In genomic region chr9:65552141-65552540, GRCm38 (mm10) we compare ENCODE assay signal across 11 mouse cellular contexts. TPM values are rescaled to one million over a fixed set of nuclear protein-coding genes. Genes with fewer than 3 reads are reported as not detected.
DNase-seq lines count a peak whose midpoint lies in the region; ATAC-seq and TF ChIP-seq lines count a peak whose summit lies in the region.
"Had no signal": no experiment of that assay in that cellular context is flagged by ENCODE, and none has a peak within 500 bp of the region (broad histone marks: within the 10 kb centered on the region; RNA-seq: fewer than 3 reads in every experiment).

No protein-coding gene starts in this region.

- no peak overlapping the region for H3K9ac ChIP-seq in kidney, embryonic 14.5 days (ENCODE audit: low read depth, low read length)

- H3K27ac ChIP-seq in kidney, embryonic 14.5 days (ENCODE audit: low read depth, low read length): peak overlapping the region; percentile 94; the same call in 1 of the 2 replicates
- peak overlapping the region; percentile 77 for H3K27ac ChIP-seq in small intestine, adult 2 months (ENCODE audit: insufficient read depth, low read depth, low read length)

- DNase-seq in layer of hippocampus, adult 9-11 months: peak; percentile 60
- DNase-seq in layer of hippocampus, adult 18-20 months (ENCODE audit: low spot score in 2 of 2): no peak
- peak; percentile 63 to 78 for DNase-seq in adrenal gland, postnatal 36 days
- DNase-seq in embryo, embryonic 9.5 days (ENCODE audit: extremely low spot score): no peak

- H3K27me3 ChIP-seq in kidney, embryonic 14.5 days (ENCODE audit: control insufficient read depth, insufficient read depth, low read length): no peaks in the 10 kb centered on the region
- H3K27me3 ChIP-seq in small intestine, adult 2 months (ENCODE audit: control insufficient read depth, insufficient read depth, low read length): no peaks in the 10 kb centered on the region
- H3K27me3 ChIP-seq: Patski had no signal

- H3K9me3 ChIP-seq in kidney, embryonic 14.5 days (ENCODE audit: control insufficient read depth, low read length): no peaks in the 10 kb centered on the region

- no peak for ATAC-seq in kidney, embryonic 14.5 days (ENCODE audit: low FRiP score, low TSS enrichment)
- ATAC-seq in erythroblast, adult 5-6 weeks (replicated peaks; ENCODE audit: low FRiP score, poor library complexity, severe bottlenecking): no peak
- ATAC-seq in megakaryocyte-erythroid progenitor cell, adult 5-6 weeks (replicated peaks; ENCODE audit: low FRiP score, low TSS enrichment, poor library complexity, severe bottlenecking): no peak
- ATAC-seq: hindbrain, embryonic 16.5 days; Patski had no signal

- no peak for TF ChIP-seq POLR2A in small intestine, adult 2 months (IDR thresholded peaks at IDR 0.05; ENCODE audit: low read depth, low read length)

- peaks cover 25% of the 10 kb centered on the region for H3K4me1 ChIP-seq in kidney, embryonic 14.5 days (ENCODE audit: control insufficient read depth, insufficient read depth, low read length)
- peaks cover 9% of the 10 kb centered on the region; the same call in 1 of the 2 replicates for H3K4me1 ChIP-seq in small intestine, adult 2 months (ENCODE audit: control insufficient read depth, insufficient read depth, insufficient read length, low read length)

- H3K36me3 ChIP-seq in kidney, embryonic 14.5 days (ENCODE audit: control insufficient read depth, insufficient read depth, low read length): peaks cover 19% of the 10 kb centered on the region; the same call in 1 of the 2 replicates
- peaks cover 10% of the 10 kb centered on the region; the same call in 1 of the 2 replicates for H3K36me3 ChIP-seq in small intestine, adult 2 months (ENCODE audit: control insufficient read depth, insufficient read depth, low read length)

- TF ChIP-seq CTCF in small intestine, adult 2 months (IDR thresholded peaks at IDR 0.05; ENCODE audit: extremely low read depth, insufficient read length, insufficient replicate concordance, low read depth, low read length): no peak

- 79% methylated on average over 5 of the region's 5 CpGs for WGBS in kidney, embryonic 14.5 days
- 64% methylated on average over 5 of the region's 5 CpGs for WGBS in small intestine, adult 2 months

- H3K4me2 ChIP-seq in kidney, embryonic 14.5 days (replicated peaks; ENCODE audit: low read depth, low read length): no peak overlapping the region

- no peak overlapping the region for H3K4me3 ChIP-seq in kidney, embryonic 14.5 days (ENCODE audit: low read length)
- no peak overlapping the region for H3K4me3 ChIP-seq in small intestine, adult 2 months (ENCODE audit: low read depth, low read length)
- H3K4me3 ChIP-seq: erythroblast, embryonic 14.5 days had no signal

RNA-seq across cellular contexts. Expression of gene Plekho2, which starts 27.7 kb away (rescaled TPM):
- 10 to 100 TPM in 1 of 2 experiments, 1 to 10 TPM in 1; 7.7 to 11.7 TPM for total RNA-seq in layer of hippocampus, adult 18-20 months (2021)
- total RNA-seq in adrenal gland, postnatal 36 days (2021): 10 to 100 TPM; 56.6 to 71.5 TPM
- polyA plus RNA-seq in kidney, embryonic 14.5 days (2014; fragmentation: Nextera tagmentation; extraction: Ambion mirVana): 10.8 and 14.1 TPM in 2 replicates
- 6.3 and 9.7 TPM in 2 replicates for polyA plus RNA-seq in small intestine, adult 2 months (2012; rRNA removed)
- 22.3 and 23.4 TPM in 2 replicates for total RNA-seq in erythroblast, adult 5-6 weeks (2015; ENCODE audit: low replicate concordance)
- total RNA-seq in erythroblast, adult 5-6 weeks (2017; ENCODE audit: low replicate concordance): 25.3 and 39.0 TPM in 2 replicates
- total RNA-seq in megakaryocyte-erythroid progenitor cell, adult 5-6 weeks (2014; fragmentation: Nextera tagmentation): 29.1 and 29.3 TPM in 2 replicates
- 14.2 and 16.8 TPM in 2 replicates for total RNA-seq in megakaryocyte-erythroid progenitor cell, adult 5-6 weeks (2017)

RNA-seq across cellular contexts. Expression of gene Ankdd1a, which starts 32.1 kb away (rescaled TPM):
- total RNA-seq in layer of hippocampus, adult 18-20 months (2021): 1 to 10 TPM; 3.6 to 3.7 TPM
- 1 to 10 TPM; 2.0 to 3.4 TPM for total RNA-seq in adrenal gland, postnatal 36 days (2021)
- not detected in 2 replicates for polyA plus RNA-seq in kidney, embryonic 14.5 days (2014; fragmentation: Nextera tagmentation; extraction: Ambion mirVana)
- polyA plus RNA-seq in small intestine, adult 2 months (2012; rRNA removed): not detected in 2 replicates
- total RNA-seq in erythroblast, adult 5-6 weeks (2015; ENCODE audit: low replicate concordance): not detected in 2 replicates
- not detected in 2 replicates for total RNA-seq in erythroblast, adult 5-6 weeks (2017; ENCODE audit: low replicate concordance)
- not detected in 2 replicates for total RNA-seq in megakaryocyte-erythroid progenitor cell, adult 5-6 weeks (2014; fragmentation: Nextera tagmentation)
- not detected in 2 replicates for total RNA-seq in megakaryocyte-erythroid progenitor cell, adult 5-6 weeks (2017)
- polyA plus RNA-seq: erythroblast, embryonic 14.5 days; Patski had no signal

RNA-seq across cellular contexts. Expression of gene Pif1, which starts 34.8 kb away (rescaled TPM):
- under 1 TPM in 1 of 2 experiments, not detected in 1; 0.12 TPM for total RNA-seq in layer of hippocampus, adult 18-20 months (2021)
- total RNA-seq in adrenal gland, postnatal 36 days (2021): under 1 TPM; 0.46 to 0.92 TPM
- 9.7 and 12.5 TPM in 2 replicates for polyA plus RNA-seq in kidney, embryonic 14.5 days (2014; fragmentation: Nextera tagmentation; extraction: Ambion mirVana)
- polyA plus RNA-seq in small intestine, adult 2 months (2012; rRNA removed): 3.8 and 5.0 TPM in 2 replicates
- total RNA-seq in erythroblast, adult 5-6 weeks (2015; ENCODE audit: low replicate concordance): 2.9 and 6.9 TPM in 2 replicates
- 6.5 and 19.7 TPM in 2 replicates for total RNA-seq in erythroblast, adult 5-6 weeks (2017; ENCODE audit: low replicate concordance)
- 5.0 and 14.3 TPM in 2 replicates for total RNA-seq in megakaryocyte-erythroid progenitor cell, adult 5-6 weeks (2014; fragmentation: Nextera tagmentation)
- total RNA-seq in megakaryocyte-erythroid progenitor cell, adult 5-6 weeks (2017): 6.5 and 6.6 TPM in 2 replicates

Comparison
In these comparisons a context has a peak if more than half of its experiments do, and no peak if none do; other contexts are left out.
1. DNase-seq: peak in layer of hippocampus, adult 9-11 months (single experiment) and adrenal gland, postnatal 36 days (2 of 2); none in layer of hippocampus, adult 18-20 months (0 of 2) and embryo, embryonic 9.5 days (single experiment).